Mouse (Mus musculus) kidney, embryonic 15.5 days (tissue): ENCODE measurements around the gene Tmx2. TPM values are rescaled to one million over a fixed set of nuclear protein-coding genes. Genes with fewer than 3 reads are reported as not detected.
"Not testable (repeated sequence)": the region's sequence is repeated elsewhere in the genome, so short reads cannot be mapped to it uniquely, and the experiment has no call there.

Experiments
- ATAC-seq: fragments of 200-750 bp; cut with Nextera tagmentation; replicated peaks from 2 replicates; pipeline ENCODE4 v1.8.0; 2017; ENCODE audit warnings: moderate TSS enrichment; ENCODE audit not compliant: low FRiP score
- H3K27ac ChIP-seq: fragments of 300-500 bp; sonication (generic); 2 replicates; pipeline ENCODE4 v1.5.1; 2015; ENCODE audit warnings: mild to moderate bottlenecking, inconsistent platforms
- H3K27me3 ChIP-seq: fragments of 300-500 bp; sonication (generic); 2 replicates; pipeline ENCODE4 v1.6.1; 2015; ENCODE audit warnings: inconsistent platforms
- H3K36me3 ChIP-seq: fragments of 300-500 bp; sonication (generic); 2 replicates; pipeline ENCODE4 v1.6.1; 2015; ENCODE audit warnings: inconsistent platforms
- H3K4me1 ChIP-seq: fragments of 300-500 bp; sonication (generic); 2 replicates; pipeline ENCODE4 v1.6.1; 2015; ENCODE audit warnings: inconsistent platforms
- H3K4me2 ChIP-seq: fragments of 300-500 bp; sonication (generic); 2 replicates; pipeline ENCODE4 v1.6.1; 2015; ENCODE audit warnings: moderate library complexity, mild to moderate bottlenecking, inconsistent platforms
- H3K4me3 ChIP-seq: fragments of 300-500 bp; sonication (generic); replicated peaks from 2 replicates; pipeline ENCODE4 v1.5.1; 2015; ENCODE audit warnings: mild to moderate bottlenecking, inconsistent platforms
- H3K9ac ChIP-seq: fragments of 300-500 bp; sonication (generic); 2 replicates; pipeline ENCODE4 v1.6.1; 2015; ENCODE audit warnings: mild to moderate bottlenecking, inconsistent platforms
- H3K9me3 ChIP-seq: fragments of 300-500 bp; sonication (generic); replicated peaks from 2 replicates; pipeline ENCODE4 v1.6.1; 2016; ENCODE audit warnings: inconsistent platforms
- WGBS: fragments of 180-500 bp; shearing (Covaris S2); methylation state at CpG from one replicate; pipeline ENCODE4 v1.1.7; 2015; ENCODE audit warnings: mixed read lengths; 5-methylcytosine and 5-hydroxymethylcytosine counted together
- polyA plus RNA-seq: library from polyadenylated mRNA; unstranded; fragments of >200 nt; fragmentation: Nextera tagmentation; extraction: Ambion mirVana; gene quantifications from 2 replicates; pipeline ENCODE4 v1.2.1, GENCODE M21; 2015

Tmx2 gene
- 174 and 179 TPM in 2 replicates for polyA plus RNA-seq

- Histone ChIP-seq H3K4me2 (peak within 1 kb of the TSS; percentile 68), H3K9me3 (no peaks in the 10 kb centered on the region), H3K9ac (peak within 1 kb of the TSS; percentile 94), H3K4me1 (peaks cover 20% of the 10 kb centered on the region), H3K27ac (peak within 1 kb of the TSS; percentile 88), H3K36me3 (peaks cover 34% of the 10 kb centered on the region), H3K27me3 (no peaks in the 10 kb centered on the region), H3K4me3 (peak within 1 kb of the TSS; percentile 98)
- WGBS, result 15% methylated on average over 8 of the region's 8 CpGs
- ATAC-seq, result no peak
Observed at GRCm38 (mm10) chr2:84679016-84679415, at the start of gene Tmx2. Gene Tmx2 (minus strand): TSS chr2:84679140.

DNA sequence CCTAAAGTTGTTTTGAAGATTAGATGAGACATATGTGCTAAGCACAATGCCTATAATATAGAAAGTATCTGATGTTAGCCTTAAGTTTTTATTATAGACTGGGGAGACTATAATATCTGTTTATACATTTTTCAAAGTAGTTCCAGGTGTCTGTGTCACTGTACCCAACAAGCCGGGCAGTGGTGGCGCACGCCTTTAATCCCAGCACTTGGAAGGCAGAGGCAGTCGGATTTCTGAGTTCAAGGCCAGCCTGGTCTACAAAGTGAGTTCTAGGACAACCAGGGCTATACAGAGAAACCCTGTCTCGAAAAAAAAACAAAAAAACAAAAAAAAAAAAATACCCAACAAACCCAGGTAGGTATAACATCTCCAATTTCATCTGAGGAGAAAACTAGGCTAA lies 49.3 kb upstream of the Tmx2 start:
- not testable (repeated sequence) for ATAC-seq, H3K27ac ChIP-seq, H3K9me3 ChIP-seq, H3K27me3 ChIP-seq, H3K9ac ChIP-seq, H3K4me2 ChIP-seq
- peak overlapping the region; percentile 57; the same call in 1 of the 2 replicates for H3K4me3 ChIP-seq
- H3K36me3 ChIP-seq, result peaks cover 26% of the 10 kb centered on the region
- H3K4me1 ChIP-seq, result peaks cover 20% of the 10 kb centered on the region
- WGBS, result 81% methylated on average over 5 of the region's 5 CpGs

GRCm38 (mm10) chr2:84727172-84727858 lies 48.4 kb upstream of the Tmx2 start, which contains the start of gene Clp1:
Gene Clp1 (minus strand): TSS chr2:84727350.
- Histone ChIP-seq H3K4me1 (peaks cover 19% of the 10 kb centered on the region), H3K4me2 (peak within 1 kb of the TSS; percentile 67), H3K9me3 (no peaks in the 10 kb centered on the region), H3K27ac (peak within 1 kb of the TSS; percentile 88), H3K9ac (peak within 1 kb of the TSS; percentile 49), H3K4me3 (peak within 1 kb of the TSS; percentile 57), H3K36me3 (peaks cover 29% of the 10 kb centered on the region), H3K27me3 (no peaks in the 10 kb centered on the region)
- under 1% methylated on average over 39 of the region's 39 CpGs for WGBS
- ATAC-seq, result peak; percentile 98

DNA sequence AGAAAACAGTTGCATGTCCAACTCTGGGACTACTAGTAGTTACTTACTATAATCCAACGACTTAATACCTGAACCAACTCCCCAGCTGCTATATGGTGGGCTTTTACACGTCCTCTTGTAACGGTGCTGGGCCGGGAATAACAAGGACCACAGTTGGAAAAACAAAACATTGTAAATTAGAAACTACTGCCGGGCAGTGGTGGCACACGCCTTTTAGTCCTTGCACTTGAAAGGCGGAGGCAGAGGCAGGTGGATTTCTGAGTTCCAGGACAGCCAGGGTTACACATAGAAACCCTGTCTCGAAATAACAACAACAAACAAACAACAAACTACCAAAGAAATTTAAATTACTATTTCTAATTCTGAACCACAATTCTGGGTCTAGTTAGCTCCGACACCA lies 47.8 kb upstream of the Tmx2 start:
- 1% methylated on average over 9 of the region's 9 CpGs for WGBS
- Histone ChIP-seq H3K27ac (no peak overlapping the region), H3K4me3 (peak overlapping the region; percentile 57), H3K9ac (peak overlapping the region; percentile 37), H3K9me3 (no peaks in the 10 kb centered on the region), H3K27me3 (no peaks in the 10 kb centered on the region), H3K36me3 (peaks cover 35% of the 10 kb centered on the region), H3K4me2 (peak overlapping the region; percentile 67), H3K4me1 (peaks cover 19% of the 10 kb centered on the region)
- ATAC-seq, result peak; percentile 15; the same call in 1 of the 2 replicates

- peak overlapping the region; percentile 67 for H3K4me2 ChIP-seq
Observed at GRCm38 (mm10) chr2:84725770-84726169, 46.8 kb upstream of the Tmx2 start.

GRCm38 (mm10) chr2:84723856-84724255 lies 44.9 kb upstream of the Tmx2 start:
- Histone ChIP-seq H3K4me3 (no peak overlapping the region), H3K36me3 (peaks cover 43% of the 10 kb centered on the region), H3K9ac (no peak overlapping the region), H3K4me1 (peaks cover 19% of the 10 kb centered on the region), H3K4me2 (no peak overlapping the region), H3K9me3 (no peaks in the 10 kb centered on the region), H3K27ac (no peak overlapping the region), H3K27me3 (no peaks in the 10 kb centered on the region)
- WGBS, result 93% methylated on average over 14 of the region's 14 CpGs
- ATAC-seq, result no peak

More at GRCm38 (mm10) chr2:84725770-84726169, 46.8 kb upstream of the Tmx2 start:
- WGBS, result 93% methylated on average over 10 of the region's 10 CpGs
- Histone ChIP-seq H3K36me3 (peaks cover 43% of the 10 kb centered on the region), H3K4me1 (peaks cover 19% of the 10 kb centered on the region), H3K9ac (0 out of 2 replicates have a peak overlapping the region, but pooled peaks have one; percentile 17), H3K27ac (no peak overlapping the region), H3K27me3 (no peaks in the 10 kb centered on the region), H3K4me3 (peak overlapping the region; percentile 57; the same call in 1 of the 2 replicates), H3K9me3 (no peaks in the 10 kb centered on the region)
- no peak for ATAC-seq

GRCm38 (mm10) chr2:84721182-84721581 lies 42.2 kb upstream of the Tmx2 start:
- H3K27ac ChIP-seq, result no peak overlapping the region
- no peak for ATAC-seq
- H3K9me3 ChIP-seq, result no peaks in the 10 kb centered on the region
- H3K4me1 ChIP-seq, result peaks cover 20% of the 10 kb centered on the region
- peaks cover 43% of the 10 kb centered on the region for H3K36me3 ChIP-seq
- H3K4me2 ChIP-seq, result no peak overlapping the region
- 74% methylated on average over 3 of the region's 3 CpGs for WGBS
- H3K4me3 ChIP-seq, result no peak overlapping the region
- H3K9ac ChIP-seq, result no peak overlapping the region
- H3K27me3 ChIP-seq, result no peaks in the 10 kb centered on the region

- no peak overlapping the region for H3K4me3 ChIP-seq
- no peak overlapping the region for H3K27ac ChIP-seq
- H3K9ac ChIP-seq, result no peak overlapping the region
- H3K4me1 ChIP-seq, result peaks cover 16% of the 10 kb centered on the region
- H3K9me3 ChIP-seq, result no peaks in the 10 kb centered on the region
- H3K36me3 ChIP-seq, result peaks cover 41% of the 10 kb centered on the region
- WGBS, result 90% methylated on average over 2 of the region's 2 CpGs
- no peak overlapping the region for H3K4me2 ChIP-seq
- ATAC-seq, result no peak
- H3K27me3 ChIP-seq, result no peaks in the 10 kb centered on the region
Observed at GRCm38 (mm10) chr2:84720718-84721117, 41.8 kb upstream of the Tmx2 start.

DNA sequence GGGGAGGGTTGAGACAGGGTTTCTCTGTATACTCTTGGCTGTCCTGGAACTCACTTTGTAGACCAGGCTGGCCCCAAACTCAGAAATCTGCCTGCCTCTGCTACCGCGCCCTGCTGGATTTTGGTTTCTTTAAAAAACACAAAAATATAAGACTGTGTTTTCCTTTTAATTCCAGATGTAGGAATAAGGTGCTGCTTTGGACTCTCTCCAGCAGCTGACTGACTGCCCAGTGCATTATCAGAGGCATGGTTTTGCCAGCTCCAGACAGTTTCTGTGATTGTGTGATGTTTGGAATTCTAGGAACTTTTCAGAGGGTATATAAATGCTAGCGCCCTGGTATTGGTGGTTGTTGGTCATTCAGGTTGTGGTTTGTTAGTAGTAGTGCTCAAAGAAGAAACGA lies 38.4 kb upstream of the Tmx2 start:
- peaks cover 18% of the 10 kb centered on the region for H3K4me1 ChIP-seq
- 96% methylated on average over 4 of the region's 4 CpGs for WGBS
- no peaks in the 10 kb centered on the region for H3K9me3 ChIP-seq
- no peak overlapping the region for H3K4me3 ChIP-seq
- H3K4me2 ChIP-seq, result no peak overlapping the region
- no peak for ATAC-seq
- H3K27me3 ChIP-seq, result no peaks in the 10 kb centered on the region
- no peak overlapping the region for H3K27ac ChIP-seq
- H3K36me3 ChIP-seq, result peaks cover 15% of the 10 kb centered on the region
- H3K9ac ChIP-seq, result no peak overlapping the region

- H3K4me3 ChIP-seq, result peak overlapping the region; percentile 97
- H3K36me3 ChIP-seq, result peaks cover 8% of the 10 kb centered on the region
- WGBS, result 32% methylated on average over 9 of the region's 9 CpGs
- H3K27me3 ChIP-seq, result no peaks in the 10 kb centered on the region
- peak overlapping the region; percentile 65 for H3K9ac ChIP-seq
- no peak for ATAC-seq
- H3K4me2 ChIP-seq, result peak overlapping the region; percentile 82
- peaks cover 18% of the 10 kb centered on the region for H3K4me1 ChIP-seq
- H3K27ac ChIP-seq, result peak overlapping the region; percentile 98
- H3K9me3 ChIP-seq, result no peaks in the 10 kb centered on the region
Observed at GRCm38 (mm10) chr2:84716423-84717355, 37.7 kb upstream of the Tmx2 start.

DNA sequence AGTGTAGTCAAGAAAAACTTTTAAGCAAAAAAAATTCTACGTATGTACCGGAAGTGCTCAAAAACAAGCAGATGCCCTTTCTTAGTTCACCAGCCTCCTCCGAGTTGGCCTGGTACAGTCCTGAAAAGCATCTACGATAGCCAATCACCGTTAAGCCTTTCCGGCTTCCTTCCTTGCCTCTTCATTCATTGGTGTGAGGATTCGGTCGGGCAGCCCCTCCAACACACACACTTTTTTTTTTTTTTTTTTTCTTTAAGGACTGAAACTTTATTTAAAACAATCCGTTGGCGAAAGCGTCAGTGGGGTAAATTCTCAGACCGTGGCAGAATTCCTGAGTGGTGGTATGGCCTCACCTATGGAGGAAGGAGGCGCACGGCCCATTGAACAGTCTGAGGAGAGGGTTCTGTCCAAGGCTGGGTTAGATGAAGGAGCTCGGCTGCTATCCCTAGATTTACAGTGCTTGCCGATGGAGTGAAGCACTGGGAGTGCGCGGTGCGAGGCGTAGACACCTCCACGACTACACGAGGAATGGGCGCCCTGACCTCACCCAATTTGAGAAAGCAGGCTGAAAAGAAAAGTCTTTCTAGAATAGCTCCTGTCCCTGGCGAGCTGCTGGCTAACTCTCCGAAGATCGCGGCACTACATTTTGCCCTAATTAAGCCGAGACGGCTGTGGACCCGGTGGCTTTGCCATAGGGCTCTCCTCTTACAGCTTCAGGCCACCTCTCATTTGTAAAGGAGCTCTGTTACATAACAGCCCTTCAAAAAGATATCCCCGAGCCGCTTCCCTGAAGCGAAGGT lies 36.8 kb upstream of the Tmx2 start:
- H3K27me3 ChIP-seq, result no peaks in the 10 kb centered on the region
- ATAC-seq, result peak; percentile 96
- H3K4me1 ChIP-seq, result peaks cover 18% of the 10 kb centered on the region
- peak overlapping the region; percentile 97 for H3K4me3 ChIP-seq
- H3K9ac ChIP-seq, result peak overlapping the region; percentile 65
- peak overlapping the region; percentile 98 for H3K27ac ChIP-seq
- peak overlapping the region; percentile 82 for H3K4me2 ChIP-seq
- peaks cover 5% of the 10 kb centered on the region for H3K36me3 ChIP-seq
- H3K9me3 ChIP-seq, result no peaks in the 10 kb centered on the region
- under 1% methylated on average over 33 of the region's 33 CpGs for WGBS
